Mouse (Mus musculus): ENCODE data around the gene Hipk4. TPM values are rescaled to one million over a fixed set of nuclear protein-coding genes. Genes with fewer than 3 reads are reported as not detected.

The Hipk4 gene
- polyA plus RNA-seq, 1 experiment = 0.48 TPM

- Histone ChIP-seq H3K36me3 (ENCODE audit: control insufficient read depth, insufficient read depth, low read length) (no peaks in the 10 kb centered on the region), H3K4me3 (ENCODE audit: insufficient read depth, low read depth, low read length) (no peak overlapping the region), H3K27ac (ENCODE audit: insufficient read depth, low read depth, low read length) (no peak overlapping the region), H3K4me1 (ENCODE audit: control insufficient read depth, insufficient read depth, low read length) (no peaks in the 10 kb centered on the region), H3K27me3 (replicated peaks; ENCODE audit: control insufficient read depth, insufficient read depth, low read length) (no peaks in the 10 kb centered on the region)
- 88% methylated on average over 9 of the region's 9 CpGs for WGBS
- no peak for DNase-seq
- TF ChIP-seq CTCF (conservative IDR thresholded peaks at IDR 0.05; ENCODE audit: insufficient read depth, insufficient read length, low read depth, low read length) = no peak
- TF ChIP-seq POLR2A (IDR thresholded peaks at IDR 0.05; ENCODE audit: low read depth, low read length) = no peak
Measured at GRCm38 (mm10) chr7:27518314-27518713, 4.8 kb upstream of the Hipk4 start.

DNA sequence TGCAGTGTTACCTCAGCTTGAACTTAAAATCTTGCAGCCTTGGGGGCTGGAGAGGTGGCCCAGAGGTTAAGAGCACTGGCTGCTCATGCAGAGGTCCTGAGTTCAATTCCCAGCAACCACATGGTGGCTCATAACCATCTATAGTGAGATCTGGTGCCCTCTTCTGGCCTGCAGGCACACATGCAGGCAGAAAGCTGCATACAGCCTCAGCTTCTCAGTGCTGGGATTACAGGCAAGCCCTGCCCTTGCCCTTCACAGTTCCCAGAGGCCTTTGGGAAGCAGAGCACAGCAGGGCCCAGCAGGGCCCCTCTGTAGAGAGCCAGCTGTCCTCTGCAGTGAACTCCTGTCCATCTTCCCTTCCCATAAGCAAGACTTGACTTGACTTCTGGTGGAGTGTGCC is 3.0 kb upstream of the Hipk4 start:
- Histone ChIP-seq H3K36me3 (ENCODE audit: control insufficient read depth, insufficient read depth, low read length) (no peaks in the 10 kb centered on the region), H3K27me3 (replicated peaks; ENCODE audit: control insufficient read depth, insufficient read depth, low read length) (no peaks in the 10 kb centered on the region), H3K4me3 (ENCODE audit: insufficient read depth, low read depth, low read length) (no peak overlapping the region), H3K27ac (ENCODE audit: insufficient read depth, low read depth, low read length) (no peak overlapping the region), H3K4me1 (ENCODE audit: control insufficient read depth, insufficient read depth, low read length) (no peaks in the 10 kb centered on the region)
- DNase-seq = no peak
- TF ChIP-seq POLR2A (IDR thresholded peaks at IDR 0.05; ENCODE audit: low read depth, low read length) (no peak), CTCF (conservative IDR thresholded peaks at IDR 0.05; ENCODE audit: insufficient read depth, insufficient read length, low read depth, low read length) (no peak)

DNA sequence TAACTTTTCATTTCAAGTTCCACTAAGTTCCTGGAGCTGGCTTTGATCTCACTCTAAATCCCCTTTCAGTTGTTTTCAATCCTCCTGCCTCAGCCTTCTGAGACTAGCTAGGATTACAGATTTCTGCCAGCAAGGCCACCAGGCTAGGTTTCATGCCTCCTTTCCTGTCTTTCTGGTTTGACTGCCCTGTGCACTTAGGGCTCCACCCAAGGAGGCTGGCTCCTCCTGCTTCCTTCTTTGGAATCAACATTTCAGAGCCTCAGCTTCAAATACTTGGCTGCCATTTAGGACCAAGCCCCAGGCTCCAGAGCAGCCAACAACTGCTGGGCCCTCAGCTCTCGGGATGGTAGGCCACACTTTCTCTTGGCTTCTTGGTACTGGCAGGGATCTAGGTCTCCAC is 2.5 kb upstream of the Hipk4 start:
- TF ChIP-seq CTCF (conservative IDR thresholded peaks at IDR 0.05; ENCODE audit: insufficient read depth, insufficient read length, low read depth, low read length) (no peak), POLR2A (IDR thresholded peaks at IDR 0.05; ENCODE audit: low read depth, low read length) (no peak)
- no peak overlapping the region for H3K4me3 ChIP-seq (ENCODE audit: insufficient read depth, low read depth, low read length)
- DNase-seq = no peak
- H3K27ac ChIP-seq (ENCODE audit: insufficient read depth, low read depth, low read length) = no peak overlapping the region
- no peaks in the 10 kb centered on the region for H3K4me1 ChIP-seq (ENCODE audit: control insufficient read depth, insufficient read depth, low read length)
- H3K27me3 ChIP-seq (replicated peaks; ENCODE audit: control insufficient read depth, insufficient read depth, low read length) = no peaks in the 10 kb centered on the region
- 59% methylated on average over 1 of the region's 1 CpGs for WGBS
- H3K36me3 ChIP-seq (ENCODE audit: control insufficient read depth, insufficient read depth, low read length) = no peaks in the 10 kb centered on the region

DNA sequence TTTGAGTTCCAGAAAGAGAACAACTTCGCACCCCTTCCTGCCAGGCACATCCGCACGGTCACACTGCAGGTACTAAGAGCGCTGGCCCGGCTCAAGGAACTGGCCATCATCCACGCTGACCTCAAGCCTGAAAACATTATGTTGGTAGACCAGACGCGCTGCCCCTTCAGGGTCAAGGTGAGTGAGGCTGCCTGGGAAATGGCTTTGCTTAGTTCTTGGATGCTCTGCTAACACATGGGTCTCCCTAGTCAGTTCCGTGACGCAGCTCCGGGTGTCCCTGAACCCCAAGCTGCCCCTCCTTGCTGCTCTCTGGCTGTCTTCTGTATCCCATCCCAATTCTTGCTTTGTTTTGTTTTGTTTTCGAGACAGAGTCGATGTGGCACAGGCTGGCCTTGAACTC is 738 bp downstream of the Hipk4 start:
- Histone ChIP-seq H3K4me3 (ENCODE audit: insufficient read depth, low read depth, low read length) (no peak overlapping the region), H3K4me1 (ENCODE audit: control insufficient read depth, insufficient read depth, low read length) (no peaks in the 10 kb centered on the region), H3K36me3 (ENCODE audit: control insufficient read depth, insufficient read depth, low read length) (no peaks in the 10 kb centered on the region), H3K27me3 (replicated peaks; ENCODE audit: control insufficient read depth, insufficient read depth, low read length) (no peaks in the 10 kb centered on the region), H3K27ac (ENCODE audit: insufficient read depth, low read depth, low read length) (no peak overlapping the region)
- TF ChIP-seq CTCF (conservative IDR thresholded peaks at IDR 0.05; ENCODE audit: insufficient read depth, insufficient read length, low read depth, low read length) (no peak), POLR2A (IDR thresholded peaks at IDR 0.05; ENCODE audit: low read depth, low read length) (no peak)
- WGBS = 95% methylated on average over 13 of the region's 13 CpGs
- DNase-seq = no peak

DNA sequence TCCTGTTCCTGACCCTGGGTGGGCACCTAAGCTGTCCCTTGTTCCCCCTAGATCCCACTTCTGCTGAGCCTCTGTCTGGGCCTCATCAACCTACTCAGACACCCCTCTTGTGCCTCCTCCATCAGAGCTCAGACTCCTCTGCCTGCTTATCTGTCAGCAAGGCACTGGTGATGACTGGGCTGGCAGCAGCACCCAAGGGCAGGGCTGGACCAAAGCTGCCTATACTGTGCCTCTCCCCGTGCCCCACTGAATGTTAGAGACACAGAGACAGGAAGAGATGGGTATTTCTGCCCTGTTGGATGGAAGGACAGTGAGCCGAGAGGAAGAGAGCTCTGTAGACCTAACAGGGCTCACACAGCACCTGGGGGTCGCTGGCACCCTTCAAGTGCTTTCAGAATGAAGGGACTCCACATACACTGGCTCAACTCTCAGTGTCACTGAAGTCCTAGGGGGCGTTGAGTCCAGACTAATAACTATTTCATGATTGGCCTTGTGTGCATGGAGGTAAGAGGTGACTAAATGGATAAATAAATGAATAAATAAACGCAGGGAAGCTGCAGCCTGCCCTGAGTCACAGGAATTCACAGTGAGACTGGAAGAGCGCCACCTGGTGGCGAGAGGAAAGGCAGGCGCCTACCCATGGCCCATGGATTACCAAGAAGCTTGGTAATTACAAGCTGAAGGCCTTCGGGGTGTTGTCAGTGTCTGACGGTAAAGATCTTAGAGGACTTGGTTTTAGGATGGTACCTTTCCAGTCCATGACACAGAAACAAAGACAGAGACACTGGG is 3.2 kb downstream of the Hipk4 start:
- peak; percentile 79 for DNase-seq
- H3K4me3 ChIP-seq (ENCODE audit: insufficient read depth, low read depth, low read length) = no peak overlapping the region
- TF ChIP-seq CTCF (conservative IDR thresholded peaks at IDR 0.05; ENCODE audit: insufficient read depth, insufficient read length, low read depth, low read length) (peak; percentile 91), POLR2A (IDR thresholded peaks at IDR 0.05; ENCODE audit: low read depth, low read length) (no peak)
- H3K27ac ChIP-seq (ENCODE audit: insufficient read depth, low read depth, low read length) = no peak overlapping the region
- H3K27me3 ChIP-seq (replicated peaks; ENCODE audit: control insufficient read depth, insufficient read depth, low read length) = no peaks in the 10 kb centered on the region
- H3K36me3 ChIP-seq (ENCODE audit: control insufficient read depth, insufficient read depth, low read length) = no peaks in the 10 kb centered on the region
- no peaks in the 10 kb centered on the region for H3K4me1 ChIP-seq (ENCODE audit: control insufficient read depth, insufficient read depth, low read length)
- 19% methylated on average over 10 of the region's 10 CpGs for WGBS

- H3K4me3 ChIP-seq (ENCODE audit: insufficient read depth, low read depth, low read length) = no peak overlapping the region
- no peaks in the 10 kb centered on the region for H3K36me3 ChIP-seq (ENCODE audit: control insufficient read depth, insufficient read depth, low read length)
- H3K27ac ChIP-seq (ENCODE audit: insufficient read depth, low read depth, low read length) = no peak overlapping the region
- no peak for TF ChIP-seq POLR2A (IDR thresholded peaks at IDR 0.05; ENCODE audit: low read depth, low read length)
- no peaks in the 10 kb centered on the region for H3K4me1 ChIP-seq (ENCODE audit: control insufficient read depth, insufficient read depth, low read length)
- no peaks in the 10 kb centered on the region for H3K27me3 ChIP-seq (replicated peaks; ENCODE audit: control insufficient read depth, insufficient read depth, low read length)
- DNase-seq = no peak
- WGBS = 79% methylated on average over 21 of the region's 21 CpGs
Measured at GRCm38 (mm10) chr7:27529070-27529469, 6.0 kb downstream of the Hipk4 start.

GRCm38 (mm10) chr7:27530937-27531336 is 7.9 kb downstream of the Hipk4 start:
- H3K27me3 ChIP-seq (replicated peaks; ENCODE audit: control insufficient read depth, insufficient read depth, low read length) = no peaks in the 10 kb centered on the region
- H3K4me1 ChIP-seq (ENCODE audit: control insufficient read depth, insufficient read depth, low read length) = no peaks in the 10 kb centered on the region
- DNase-seq = no peak
- WGBS = 89% methylated on average over 3 of the region's 3 CpGs
- TF ChIP-seq CTCF (conservative IDR thresholded peaks at IDR 0.05; ENCODE audit: insufficient read depth, insufficient read length, low read depth, low read length) (peak; percentile 32; the same call in 1 of the 2 replicates), POLR2A (IDR thresholded peaks at IDR 0.05; ENCODE audit: low read depth, low read length) (no peak)
- H3K4me3 ChIP-seq (ENCODE audit: insufficient read depth, low read depth, low read length) = no peak overlapping the region
- H3K27ac ChIP-seq (ENCODE audit: insufficient read depth, low read depth, low read length) = no peak overlapping the region
- no peaks in the 10 kb centered on the region for H3K36me3 ChIP-seq (ENCODE audit: control insufficient read depth, insufficient read depth, low read length)
